Mouse (Mus musculus): ENCODE data around the gene Tceal1.

The Tceal1 gene

DNA sequence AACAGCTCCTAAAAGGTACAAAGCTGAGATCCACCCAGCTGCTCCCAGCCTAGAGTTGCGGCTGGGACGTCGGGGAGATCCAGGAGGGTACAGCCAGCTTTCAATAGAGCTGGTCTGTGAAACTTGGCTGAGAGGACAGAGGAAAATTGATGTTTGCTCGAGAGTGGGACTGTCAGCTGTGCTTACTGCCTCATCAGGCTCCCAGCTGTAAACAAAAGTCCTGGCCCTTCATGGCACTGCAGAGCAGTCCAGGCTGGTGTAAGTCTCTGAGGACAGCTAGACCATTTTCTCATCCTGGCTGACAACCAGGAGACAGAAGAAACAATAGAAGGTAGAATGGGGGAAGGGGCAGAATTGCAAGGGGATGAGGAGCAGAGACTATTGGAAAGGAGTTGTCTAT is 41.5 kb downstream of the Tceal1 start:
- DNase-seq (ENCODE audit: low read depth, low spot score), result no peak

DNA sequence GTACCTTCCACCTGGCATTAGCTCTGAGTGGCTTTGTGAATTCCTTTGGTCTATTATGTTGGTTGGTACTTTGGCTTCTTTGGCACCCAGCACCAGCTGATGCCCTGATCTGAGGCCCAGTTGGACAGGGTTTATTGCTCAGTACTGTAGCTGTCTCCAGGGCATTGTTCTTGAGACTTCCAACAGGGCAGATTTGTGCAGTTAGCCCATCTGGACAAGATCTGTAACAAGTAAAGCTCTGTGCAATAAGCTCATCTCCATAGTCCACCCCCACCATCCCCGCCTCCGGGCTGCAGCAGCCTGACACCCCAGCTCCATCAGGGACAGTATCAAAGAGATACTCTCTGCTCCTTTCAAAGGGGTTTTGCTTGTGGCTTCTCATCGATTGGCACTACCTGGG is 47.7 kb downstream of the Tceal1 start:
- DNase-seq (ENCODE audit: low read depth, low spot score), result no peak

Data from telencephalon, adult 2 months (tissue).